Mouse (Mus musculus) ES-Bruce4 (cell line): ENCODE measurements at regions not wholly inside any gene's neighbourhood (a gene's known extent, or its start where the extent isn't known, plus 50 kb on each side); places are given as distances from the start of the nearest gene placed in this dataset.

Source experiments
- H3K27ac ChIP-seq: 2 replicates; pipeline ENCODE4 v1.5.1; 2012; ENCODE audit warnings: low read length, inconsistent platforms; ENCODE audit not compliant: insufficient read depth
- H3K27me3 ChIP-seq: 2 replicates; pipeline ENCODE4 v1.6.1; 2012; ENCODE audit warnings: mild to moderate bottlenecking, low read length, inconsistent platforms; ENCODE audit not compliant: control insufficient read depth, poor library complexity, insufficient read depth, severe bottlenecking
- H3K36me3 ChIP-seq: 2 replicates; pipeline ENCODE4 v1.6.1; 2012; ENCODE audit warnings: inconsistent platforms, mild to moderate bottlenecking, low read length, moderate library complexity; ENCODE audit not compliant: control insufficient read depth, poor library complexity, insufficient read depth, severe bottlenecking
- H3K4me1 ChIP-seq: one replicate; pipeline ENCODE4 v1.8.1; 2011; ENCODE audit warnings: low read length; ENCODE audit not compliant: control insufficient read depth, insufficient read depth
- H3K4me3 ChIP-seq: 2 replicates; pipeline ENCODE4 v1.5.1; 2011; ENCODE audit warnings: low read depth, mild to moderate bottlenecking, low read length
- H3K9ac ChIP-seq: 2 replicates; pipeline ENCODE4 v1.6.1; 2012; ENCODE audit warnings: low read depth, mild to moderate bottlenecking, inconsistent platforms; ENCODE audit not compliant: poor library complexity, severe bottlenecking
- H3K9me3 ChIP-seq: replicated peaks from 2 replicates; pipeline ENCODE4 v1.6.1; 2012; ENCODE audit warnings: mild to moderate bottlenecking, low read length, inconsistent platforms; ENCODE audit not compliant: control insufficient read depth, poor library complexity, insufficient read depth, severe bottlenecking
- CTCF ChIP-seq: IDR thresholded peaks from one replicate; pipeline ENCODE4 v1.8.1; 2011; ENCODE audit warnings: low read depth, low read length
- EP300 ChIP-seq: IDR thresholded peaks from 2 replicates; pipeline ENCODE4 v1.6.1; 2011; ENCODE audit warnings: low read depth, low read length; ENCODE audit not compliant: insufficient read depth
- POLR2A ChIP-seq: IDR thresholded peaks from one replicate; pipeline ENCODE4 v1.8.1; 2011; ENCODE audit warnings: low read length; ENCODE audit not compliant: insufficient read depth

- H3K27ac ChIP-seq = no peak overlapping the region
- H3K9me3 ChIP-seq = no peaks in the 10 kb centered on the region
- H3K4me3 ChIP-seq = no peak overlapping the region
- no peaks in the 10 kb centered on the region for H3K4me1 ChIP-seq
- H3K27me3 ChIP-seq = no peaks in the 10 kb centered on the region
- H3K36me3 ChIP-seq = no peaks in the 10 kb centered on the region
- TF ChIP-seq POLR2A = no peak
- no peak for TF ChIP-seq EP300
- H3K9ac ChIP-seq = no peak overlapping the region
Measured at GRCm38 (mm10) chr14:28626951-28627350, 122.4 kb downstream of the Wnt5a start.

GRCm38 (mm10) chr14:28635175-28635574 lies 130.6 kb downstream of the Wnt5a start:
- TF ChIP-seq POLR2A (no peak), CTCF (no peak), EP300 (no peak)
- Histone ChIP-seq H3K27me3 (no peaks in the 10 kb centered on the region), H3K27ac (no peak overlapping the region), H3K4me1 (no peaks in the 10 kb centered on the region), H3K4me3 (no peak overlapping the region), H3K9me3 (no peaks in the 10 kb centered on the region), H3K36me3 (no peaks in the 10 kb centered on the region), H3K9ac (no peak overlapping the region)

- H3K27me3 ChIP-seq = no peaks in the 10 kb centered on the region
- H3K9me3 ChIP-seq = no peaks in the 10 kb centered on the region
- no peak overlapping the region for H3K27ac ChIP-seq
- TF ChIP-seq EP300 (no peak), CTCF (no peak), POLR2A (no peak)
- H3K4me3 ChIP-seq = no peak overlapping the region
- H3K9ac ChIP-seq = no peak overlapping the region
- no peaks in the 10 kb centered on the region for H3K4me1 ChIP-seq
- H3K36me3 ChIP-seq = no peaks in the 10 kb centered on the region
Measured at GRCm38 (mm10) chr14:28639056-28639455, 134.5 kb downstream of the Wnt5a start.

GRCm38 (mm10) chr14:28645807-28646206 lies 141.3 kb downstream of the Wnt5a start:
- H3K36me3 ChIP-seq = no peaks in the 10 kb centered on the region
- no peaks in the 10 kb centered on the region; the same call in 1 of the 2 replicates for H3K27me3 ChIP-seq
- TF ChIP-seq CTCF (no peak), EP300 (no peak), POLR2A (no peak)
- H3K27ac ChIP-seq = no peak overlapping the region
- no peaks in the 10 kb centered on the region for H3K9me3 ChIP-seq
- no peak overlapping the region for H3K9ac ChIP-seq
- H3K4me1 ChIP-seq = no peaks in the 10 kb centered on the region
- no peak overlapping the region for H3K4me3 ChIP-seq

- no peak overlapping the region for H3K4me3 ChIP-seq
- H3K27me3 ChIP-seq = no peaks in the 10 kb centered on the region; the same call in 1 of the 2 replicates
- H3K9ac ChIP-seq = no peak overlapping the region
- no peaks in the 10 kb centered on the region for H3K4me1 ChIP-seq
- no peaks in the 10 kb centered on the region for H3K9me3 ChIP-seq
- no peak overlapping the region for H3K27ac ChIP-seq
- TF ChIP-seq POLR2A = no peak
- no peak for TF ChIP-seq EP300
- TF ChIP-seq CTCF = no peak
- H3K36me3 ChIP-seq = no peaks in the 10 kb centered on the region
Measured at GRCm38 (mm10) chr14:28649411-28649810, 144.9 kb downstream of the Wnt5a start.

GRCm38 (mm10) chr14:28653059-28653930 lies 148.7 kb downstream of the Wnt5a start:
- Histone ChIP-seq H3K9ac (no peak overlapping the region), H3K27me3 (no peaks in the 10 kb centered on the region), H3K27ac (no peak overlapping the region), H3K9me3 (no peaks in the 10 kb centered on the region), H3K36me3 (no peaks in the 10 kb centered on the region), H3K4me1 (no peaks in the 10 kb centered on the region), H3K4me3 (no peak overlapping the region)
- TF ChIP-seq CTCF (no peak), EP300 (no peak), POLR2A (no peak)

- TF ChIP-seq EP300 = no peak
- TF ChIP-seq POLR2A = no peak
- TF ChIP-seq CTCF = no peak
- H3K27ac ChIP-seq = no peak overlapping the region
- no peaks in the 10 kb centered on the region for H3K36me3 ChIP-seq
- no peak overlapping the region for H3K4me3 ChIP-seq
- no peaks in the 10 kb centered on the region for H3K9me3 ChIP-seq
- H3K4me1 ChIP-seq = no peaks in the 10 kb centered on the region
- H3K27me3 ChIP-seq = no peaks in the 10 kb centered on the region
- H3K9ac ChIP-seq = no peak overlapping the region
Measured at GRCm38 (mm10) chr14:28657216-28657615, 152.7 kb downstream of the Wnt5a start.
